In the genomic region with DNA sequence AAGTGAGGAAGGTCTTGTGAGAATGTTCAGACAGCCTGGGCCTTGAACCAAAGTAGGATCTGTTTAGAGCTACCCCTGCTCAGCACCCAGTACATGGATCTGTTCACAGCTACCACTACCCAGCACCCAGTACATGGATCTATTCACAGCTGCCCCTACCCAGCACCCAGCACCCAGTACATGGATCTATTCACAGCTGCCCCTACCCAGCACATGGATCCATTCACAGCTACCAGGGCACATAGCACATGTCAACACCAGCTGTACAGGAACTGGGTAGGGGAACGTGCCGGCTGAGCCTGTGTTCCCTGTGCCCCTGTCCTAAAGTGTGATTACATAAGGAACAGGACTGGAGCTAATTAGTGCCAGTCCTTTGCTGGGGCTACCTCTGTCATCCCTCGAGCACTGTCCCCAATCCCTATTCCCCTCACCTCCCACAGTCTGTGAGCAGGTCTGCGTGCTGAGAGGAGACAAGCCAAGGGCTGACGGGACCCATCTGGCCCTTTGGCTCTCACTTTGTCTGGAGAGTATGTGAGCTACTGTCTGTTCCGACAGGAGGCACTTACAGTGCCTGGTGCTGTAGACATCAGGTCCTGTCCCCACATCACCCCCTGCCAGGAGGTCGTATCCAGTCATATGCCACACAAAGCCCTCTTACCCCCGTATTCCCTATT, we compare ENCODE assay signal across 11 mouse cellular contexts. TPM values are rescaled to one million over a fixed set of nuclear protein-coding genes. Genes with fewer than 3 reads are reported as not detected.
DNase-seq lines count a peak whose midpoint lies in the region; TF ChIP-seq lines count a peak whose summit lies in the region.
"Had no signal": no experiment of that assay in that cellular context is flagged by ENCODE, and none has a peak within 500 bp of the region (broad histone marks: within the 10 kb centered on the region; RNA-seq: fewer than 3 reads in every experiment).

No protein-coding gene starts in this region.

- peaks cover 66% of the 10 kb centered on the region for H3K79me2 ChIP-seq in myocyte (ENCODE audit: control insufficient read depth, insufficient read depth)

- H3K27ac ChIP-seq in kidney, adult 2 months (ENCODE audit: insufficient read depth, low read depth, low read length) = no peak overlapping the region
- H3K27ac ChIP-seq: stomach, postnatal 0 days had no signal

- WGBS in kidney, adult 2 months = 85% methylated on average over 8 of the region's 8 CpGs

- H3ac ChIP-seq in myocyte (ENCODE audit: control insufficient read depth, insufficient read length) = no peak overlapping the region

- DNase-seq in layer of hippocampus, adult 11-12 months (ENCODE audit: low spot score) = peak; percentile 54
- DNase-seq in layer of hippocampus, adult 8-10 months (ENCODE audit: low spot score in 2 of 2) = no peak
- peak; percentile 45 for DNase-seq in right cerebral cortex, adult 18-20 months
- DNase-seq in right cerebral cortex, adult 2 months (ENCODE audit: low spot score in 2 of 2) = no peak
- peak; percentile 84 for DNase-seq in cerebellum, adult 8-10 months
- no peak for DNase-seq in kidney, adult 2 months
- DNase-seq in spleen, adult 12 weeks (ENCODE audit: low spot score) = no peak
- DNase-seq: adrenal gland, adult 8-10 months; right cerebral cortex, postnatal 25 days had no signal

- H3K4me3 ChIP-seq in myocyte = peak overlapping the region; percentile 97
- H3K4me3 ChIP-seq in kidney, adult 2 months (ENCODE audit: insufficient read depth, low read depth, low read length) = no peak overlapping the region

- H3K36me3 ChIP-seq in myocyte (ENCODE audit: control insufficient read depth, insufficient read depth) = no peaks in the 10 kb centered on the region
- H3K36me3 ChIP-seq in kidney, adult 2 months (ENCODE audit: control insufficient read depth, insufficient read depth, low read length) = no peaks in the 10 kb centered on the region

- no peak for TF ChIP-seq POLR2A in myocyte (IDR thresholded peaks at IDR 0.05; ENCODE audit: insufficient read length, low read depth)
- no peak for TF ChIP-seq POLR2A in kidney, adult 2 months (IDR thresholded peaks at IDR 0.05; ENCODE audit: low read depth, low read length)

- H3K4me1 ChIP-seq in kidney, adult 2 months (ENCODE audit: control insufficient read depth, insufficient read depth, low read length) = peaks cover 7% of the 10 kb centered on the region

- no peaks in the 10 kb centered on the region for H3K27me3 ChIP-seq in myocyte (ENCODE audit: control insufficient read depth, insufficient read depth, insufficient read length)
- no peaks in the 10 kb centered on the region for H3K27me3 ChIP-seq in kidney, adult 2 months (replicated peaks; ENCODE audit: control insufficient read depth, insufficient read depth, low read length)

- H3K4me2 ChIP-seq in myocyte (ENCODE audit: low read depth) = peak overlapping the region; percentile 71

- no peak for TF ChIP-seq CTCF in kidney, adult 2 months (conservative IDR thresholded peaks at IDR 0.05; ENCODE audit: insufficient read depth, insufficient read length, low read depth, low read length)

TF ChIP-seq in myocyte, 11 proteins besides CTCF, POLR2A, EP300 and RAD21:
- TF ChIP-seq REST (IDR thresholded peaks at IDR 0.05; ENCODE audit: insufficient read depth, insufficient read length) (no peak), E2F4 (IDR thresholded peaks at IDR 0.05; ENCODE audit: insufficient read depth) (no peak), TCF3 (IDR thresholded peaks at IDR 0.05; ENCODE audit: insufficient read length, low read depth) (no peak), USF1 (IDR thresholded peaks at IDR 0.05; ENCODE audit: low read depth) (no peak), TCF12 (IDR thresholded peaks at IDR 0.05; ENCODE audit: insufficient read depth, poor library complexity, severe bottlenecking) (no peak), CEBPB (IDR thresholded peaks at IDR 0.05; ENCODE audit: insufficient read depth, poor library complexity, severe bottlenecking) (no peak), POLR2AphosphoS2 (IDR thresholded peaks at IDR 0.05; ENCODE audit: insufficient read length, low read depth) (no peak), SRF (IDR thresholded peaks at IDR 0.05; ENCODE audit: control insufficient read depth, insufficient read length, low read depth) (no peak), MAX (IDR thresholded peaks at IDR 0.05; ENCODE audit: low read depth) (no peak), MYOG (IDR thresholded peaks at IDR 0.05; ENCODE audit: control insufficient read depth in 1 of 3, insufficient read depth in 1 of 3, insufficient read length in 2 of 3, low read depth in 2 of 3) (no peak), MYOD1 (IDR thresholded peaks at IDR 0.05; ENCODE audit: control insufficient read depth in 1 of 3, insufficient read length in 2 of 3, low read depth in 2 of 3) (no peak)

RNA-seq across cellular contexts. Expression of gene Inf2, which starts 2.1 kb away (rescaled TPM):
- total RNA-seq in layer of hippocampus, adult 8-10 months (2022) = 100 to 1,000 TPM; 111 to 121 (median 115) TPM
- 70.1 TPM for polyA plus RNA-seq in myocyte (2012; fragmentation: generic; extraction: Trizol)
- 8.9 and 9.6 TPM in 2 replicates for polyA plus RNA-seq in kidney, adult 2 months (2012; rRNA removed)

RNA-seq across cellular contexts. Expression of gene Adssl1, which starts 29.1 kb away (rescaled TPM):
- 10 to 100 TPM in 3 of 4 experiments, 1 to 10 TPM in 1; 9.6 to 30.4 (median 20.8) TPM for total RNA-seq in layer of hippocampus, adult 8-10 months (2022)
- polyA plus RNA-seq in myocyte (2012; fragmentation: generic; extraction: Trizol) = 202 TPM
- polyA plus RNA-seq in kidney, adult 2 months (2012; rRNA removed) = 8.1 and 10.4 TPM in 2 replicates

RNA-seq across cellular contexts. Expression of gene Siva1, which starts 53.8 kb away (rescaled TPM):
- total RNA-seq in layer of hippocampus, adult 8-10 months (2022) = 10 to 100 TPM; 20.8 to 23.5 (median 22.1) TPM
- polyA plus RNA-seq in myocyte (2012; fragmentation: generic; extraction: Trizol) = 85.6 TPM
- polyA plus RNA-seq in kidney, adult 2 months (2012; rRNA removed) = 27.7 and 27.8 TPM in 2 replicates

Comparison
In these comparisons a context has a peak if more than half of its experiments do, and no peak if none do; other contexts are left out.
1. DNase-seq: peak in layer of hippocampus, adult 11-12 months (single experiment), right cerebral cortex, adult 18-20 months (single experiment) and cerebellum, adult 8-10 months (single experiment); none in layer of hippocampus, adult 8-10 months (0 of 2), right cerebral cortex, adult 2 months (0 of 2), kidney, adult 2 months (single experiment) and spleen, adult 12 weeks (single experiment).
2. RNA of gene Adssl1, which starts 29.1 kb away (polyA plus RNA-seq): 202 TPM in myocyte (single experiment); 8.1 to 10.4 TPM in kidney, adult 2 months; every median in the first group is over 10 times any median in the second.